Mouse (Mus musculus): ENCODE data around the gene Lrrc29. TPM values are rescaled to one million over a fixed set of nuclear protein-coding genes. Genes with fewer than 3 reads are reported as not detected.

The Lrrc29 gene
- 1.4 TPM in 2 replicates for polyA plus RNA-seq (2016; fragmentation: Nextera tagmentation; extraction: Ambion mirVana)

GRCm38 (mm10) chr8:105326141-105326672 lies at the start of gene Lrrc29, which contains the start of gene Tmem208:
Gene Lrrc29, minus strand, starts transcription at chr8:105326278.
Gene Tmem208, plus strand, starts transcription at chr8:105326354.
- no peaks in the 10 kb centered on the region for H3K27me3 ChIP-seq (ENCODE audit: low read depth, poor library complexity, severe bottlenecking)
- peaks cover 51% of the 10 kb centered on the region for H3K36me3 ChIP-seq
- WGBS: under 1% methylated on average over 36 of the region's 36 CpGs
- peak within 1 kb of the TSS; percentile 84 for H3K27ac ChIP-seq
- peak; percentile 97 for DNase-seq (ENCODE audit: low spot score)
- H3K4me3 ChIP-seq: peak within 1 kb of the TSS; percentile 75
- H3K4me1 ChIP-seq: peaks cover 18% of the 10 kb centered on the region
- H3K9me3 ChIP-seq (replicated peaks): no peaks in the 10 kb centered on the region

GRCm38 (mm10) chr8:105374513-105374966 lies 48.5 kb upstream of the Lrrc29 start:
- Histone ChIP-seq H3K36me3 (peaks cover 3% of the 10 kb centered on the region; the same call in 1 of the 2 replicates), H3K27me3 (ENCODE audit: low read depth, poor library complexity, severe bottlenecking) (0 out of 2 replicates have a peak, but pooled peaks cover 3% of the 10 kb centered on the region)

DNA sequence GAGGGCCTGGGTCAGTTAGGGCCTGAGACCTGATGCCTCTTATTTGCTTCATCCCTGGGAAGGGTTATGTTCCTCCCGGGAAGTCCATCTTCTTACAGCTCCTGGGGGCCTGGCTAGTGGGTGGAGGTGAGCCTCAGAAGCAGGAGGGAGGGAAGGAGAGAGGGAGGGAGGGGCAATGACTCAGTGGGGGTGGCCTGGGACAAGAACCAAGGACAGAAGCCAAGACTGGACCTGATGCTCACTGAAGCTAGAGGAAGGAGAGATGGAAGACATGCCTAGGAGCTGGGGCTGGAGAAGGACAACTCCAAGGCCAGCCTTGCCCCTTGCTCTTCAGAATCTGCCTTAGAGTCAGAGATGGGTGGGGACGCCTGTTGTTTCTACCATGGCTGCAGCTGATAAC lies 47.0 kb upstream of the Lrrc29 start, which contains the start of gene Plekhg4:
Gene Plekhg4 (plus strand): TSS at position 243 of the 400 bp plus-strand sequence.
- Histone ChIP-seq H3K27ac (peak within 1 kb of the TSS; percentile 4; the same call in 1 of the 2 replicates), H3K4me1 (peaks cover 16% of the 10 kb centered on the region), H3K9me3 (replicated peaks) (no peaks in the 10 kb centered on the region), H3K27me3 (ENCODE audit: low read depth, poor library complexity, severe bottlenecking) (0 out of 2 replicates have a peak, but pooled peaks cover 3% of the 10 kb centered on the region), H3K4me3 (peak within 1 kb of the TSS; percentile 38), H3K36me3 (peaks cover 14% of the 10 kb centered on the region)
- no peak for DNase-seq (ENCODE audit: low spot score)
- WGBS: 71% methylated on average over 2 of the region's 2 CpGs

More at GRCm38 (mm10) chr8:105374513-105374966, 48.5 kb upstream of the Lrrc29 start:
- Histone ChIP-seq H3K4me3 (peak overlapping the region; percentile 38), H3K4me1 (peaks cover 18% of the 10 kb centered on the region), H3K9me3 (replicated peaks) (no peaks in the 10 kb centered on the region), H3K27ac (0 out of 2 replicates have a peak overlapping the region, but pooled peaks have one; percentile 27)
- WGBS: 28% methylated on average over 33 of the region's 33 CpGs
- DNase-seq (ENCODE audit: low spot score): peak; percentile 64

- H3K27me3 ChIP-seq (ENCODE audit: low read depth, poor library complexity, severe bottlenecking): 0 out of 2 replicates have a peak, but pooled peaks cover 3% of the 10 kb centered on the region
- whole genome bisulfite sequencing: 80% methylated on average over 9 of the region's 9 CpGs
- H3K27ac ChIP-seq: peak overlapping the region; percentile 4; the same call in 1 of the 2 replicates
- H3K36me3 ChIP-seq: peaks cover 19% of the 10 kb centered on the region
- H3K4me1 ChIP-seq: peaks cover 16% of the 10 kb centered on the region
- no peak overlapping the region for H3K4me3 ChIP-seq
- no peak for DNase-seq (ENCODE audit: low spot score)
- H3K9me3 ChIP-seq (replicated peaks): no peaks in the 10 kb centered on the region
These were observed 46.4 kb upstream of the Lrrc29 start for GRCm38 (mm10) chr8:105372473-105372872.

- no peak overlapping the region for H3K4me3 ChIP-seq
- H3K9me3 ChIP-seq (replicated peaks): no peaks in the 10 kb centered on the region
- no peaks in the 10 kb centered on the region for H3K27me3 ChIP-seq (ENCODE audit: low read depth, poor library complexity, severe bottlenecking)
- 0 out of 2 replicates have a peak, but pooled peaks cover 4% of the 10 kb centered on the region for H3K4me1 ChIP-seq
- H3K27ac ChIP-seq: no peak overlapping the region
- WGBS: 82% methylated on average over 2 of the region's 2 CpGs
- peaks cover 70% of the 10 kb centered on the region for H3K36me3 ChIP-seq
- DNase-seq (ENCODE audit: low spot score): no peak
These were observed 41.0 kb upstream of the Lrrc29 start for GRCm38 (mm10) chr8:105367107-105367506.

DNA sequence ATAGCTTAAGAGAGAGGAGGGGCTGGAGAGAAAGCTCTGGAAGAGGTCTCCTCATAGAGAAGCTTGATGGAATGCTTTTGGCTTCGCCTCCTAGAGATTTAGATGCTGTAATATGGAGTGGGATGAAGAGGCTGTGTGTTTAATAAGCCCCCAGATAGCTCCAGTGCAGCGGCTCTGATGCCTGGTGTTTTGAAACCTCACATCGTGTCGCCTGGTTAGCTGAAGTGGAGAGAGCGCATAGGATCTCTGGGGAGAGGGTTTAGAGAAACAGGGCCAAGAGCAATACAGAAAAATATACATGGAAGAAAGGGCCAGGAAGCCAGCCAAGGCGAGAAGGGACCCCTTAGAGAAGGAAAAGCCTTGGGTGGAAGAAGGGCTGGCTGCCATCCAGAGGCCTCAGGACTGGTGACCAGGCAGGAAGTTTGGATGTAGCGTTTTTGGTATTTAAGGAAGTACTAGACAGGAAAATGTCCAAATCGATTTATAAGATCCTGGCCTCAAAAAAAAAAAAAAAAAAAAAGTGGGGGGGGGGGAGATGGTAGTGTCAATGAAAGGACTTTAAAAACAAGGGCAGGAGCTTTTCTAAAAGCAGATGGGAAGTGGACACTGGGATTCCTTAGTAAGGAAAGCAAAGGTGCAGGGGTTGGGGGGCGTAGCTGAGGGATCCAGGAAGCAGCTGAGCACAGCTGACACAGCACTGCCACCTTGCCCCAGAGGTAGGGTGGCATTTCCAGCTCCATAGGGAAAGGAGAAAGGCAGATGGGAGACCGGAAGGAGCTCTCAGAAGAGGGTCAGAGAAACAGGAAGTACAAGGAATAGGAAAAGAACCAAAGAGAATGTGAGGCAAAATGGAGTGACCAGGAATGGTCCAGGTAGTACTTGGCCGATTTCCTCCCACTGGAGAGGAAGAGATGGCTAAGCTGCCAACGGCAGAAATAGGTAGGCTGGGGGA lies 35.9 kb upstream of the Lrrc29 start:
- WGBS: 88% methylated on average over 12 of the region's 12 CpGs
- DNase-seq (ENCODE audit: low spot score): no peak
- peaks cover 20% of the 10 kb centered on the region for H3K4me1 ChIP-seq
- no peak overlapping the region for H3K27ac ChIP-seq
- H3K4me3 ChIP-seq: no peak overlapping the region
- peaks cover 71% of the 10 kb centered on the region for H3K36me3 ChIP-seq
- H3K9me3 ChIP-seq (replicated peaks): no peaks in the 10 kb centered on the region
- H3K27me3 ChIP-seq (ENCODE audit: low read depth, poor library complexity, severe bottlenecking): no peaks in the 10 kb centered on the region

- Histone ChIP-seq H3K4me1 (peaks cover 38% of the 10 kb centered on the region), H3K36me3 (peaks cover 69% of the 10 kb centered on the region), H3K9me3 (replicated peaks) (no peaks in the 10 kb centered on the region), H3K27ac (0 out of 2 replicates have a peak overlapping the region, but pooled peaks have one; percentile 7), H3K4me3 (no peak overlapping the region), H3K27me3 (ENCODE audit: low read depth, poor library complexity, severe bottlenecking) (no peaks in the 10 kb centered on the region)
- WGBS: 52% methylated on average over 4 of the region's 4 CpGs
- no peak for DNase-seq (ENCODE audit: low spot score)
These were observed 33.6 kb upstream of the Lrrc29 start for GRCm38 (mm10) chr8:105359646-105360045.

DNA sequence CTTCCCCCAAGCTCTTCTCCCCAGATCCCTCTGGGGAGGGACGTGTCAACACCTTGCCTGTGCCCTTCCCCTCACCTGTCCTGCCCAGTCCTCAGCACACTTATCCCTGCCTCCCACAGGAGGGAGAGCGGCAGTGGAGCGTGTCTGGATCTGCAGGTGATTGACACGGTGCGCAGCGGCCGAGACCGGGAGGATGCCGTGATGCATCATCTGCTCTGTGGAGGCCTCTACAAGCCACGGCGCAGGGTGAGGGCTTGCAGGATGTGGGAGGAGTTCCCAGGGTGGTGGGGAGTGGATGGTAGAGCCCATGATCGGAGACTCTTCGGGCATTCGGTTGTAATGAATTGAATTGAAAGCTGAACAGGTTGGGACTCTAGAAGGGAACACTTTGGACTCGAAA lies 33.1 kb upstream of the Lrrc29 start:
- no peaks in the 10 kb centered on the region for H3K27me3 ChIP-seq (ENCODE audit: low read depth, poor library complexity, severe bottlenecking)
- peaks cover 65% of the 10 kb centered on the region for H3K36me3 ChIP-seq
- H3K4me3 ChIP-seq: no peak overlapping the region
- no peak for DNase-seq (ENCODE audit: low spot score)
- 0 out of 2 replicates have a peak overlapping the region, but pooled peaks have one; percentile 7 for H3K27ac ChIP-seq
- 77% methylated on average over 15 of the region's 15 CpGs for WGBS
- H3K4me1 ChIP-seq: peaks cover 42% of the 10 kb centered on the region
- no peaks in the 10 kb centered on the region for H3K9me3 ChIP-seq (replicated peaks)

- Histone ChIP-seq H3K4me1 (peaks cover 46% of the 10 kb centered on the region), H3K9me3 (replicated peaks) (no peaks in the 10 kb centered on the region), H3K27me3 (ENCODE audit: low read depth, poor library complexity, severe bottlenecking) (no peaks in the 10 kb centered on the region), H3K27ac (no peak overlapping the region), H3K4me3 (no peak overlapping the region), H3K36me3 (peaks cover 48% of the 10 kb centered on the region)
- no peak for DNase-seq (ENCODE audit: low spot score)
- WGBS: 88% methylated on average over 14 of the region's 14 CpGs
These were observed 30.6 kb upstream of the Lrrc29 start for GRCm38 (mm10) chr8:105356681-105357080.

DNA sequence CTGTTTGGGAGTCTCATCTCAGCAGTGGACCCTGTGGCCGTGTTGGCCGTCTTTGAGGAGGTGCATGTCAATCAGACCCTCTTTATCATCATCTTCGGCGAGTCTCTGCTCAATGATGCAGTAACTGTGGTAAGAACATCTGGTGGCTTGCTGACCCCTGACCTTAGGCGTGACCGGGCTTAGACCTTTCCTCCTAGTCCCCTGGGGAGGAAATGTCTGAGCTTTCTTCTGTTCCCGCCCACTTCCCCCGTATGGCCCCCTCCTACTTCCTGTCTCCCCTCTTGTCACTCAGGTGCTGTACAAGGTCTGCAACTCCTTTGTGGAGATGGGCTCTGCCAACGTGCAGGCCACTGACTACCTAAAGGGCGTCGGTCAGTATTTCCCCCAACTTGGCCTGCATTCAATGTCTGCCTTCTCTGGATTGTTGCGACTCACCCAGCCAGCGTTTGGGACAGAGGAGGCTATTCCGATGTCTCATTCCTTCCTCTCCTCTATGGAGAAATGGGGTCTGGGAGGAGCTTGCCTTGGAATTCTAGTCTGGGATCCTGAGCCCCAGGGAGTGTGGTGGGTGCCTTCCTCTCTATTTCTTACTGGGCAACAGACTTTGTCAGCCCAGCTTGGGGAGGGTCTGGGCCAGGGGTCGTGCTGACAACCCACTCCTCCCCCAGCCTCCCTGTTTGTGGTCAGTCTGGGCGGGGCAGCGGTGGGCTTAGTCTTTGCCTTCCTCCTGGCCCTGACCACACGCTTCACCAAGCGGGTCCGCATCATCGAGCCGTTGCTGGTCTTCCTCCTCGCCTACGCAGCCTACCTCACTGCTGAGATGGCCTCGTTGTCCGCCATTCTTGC lies 29.3 kb upstream of the Lrrc29 start:
- Histone ChIP-seq H3K4me3 (peak overlapping the region; percentile 10; the same call in 1 of the 2 replicates), H3K36me3 (peaks cover 45% of the 10 kb centered on the region), H3K9me3 (replicated peaks) (no peaks in the 10 kb centered on the region), H3K27ac (peak overlapping the region; percentile 61), H3K27me3 (ENCODE audit: low read depth, poor library complexity, severe bottlenecking) (0 out of 2 replicates have a peak, but pooled peaks cover 2% of the 10 kb centered on the region), H3K4me1 (peaks cover 48% of the 10 kb centered on the region)
- DNase-seq (ENCODE audit: low spot score): no peak
- 62% methylated on average over 26 of the region's 26 CpGs for WGBS

DNA sequence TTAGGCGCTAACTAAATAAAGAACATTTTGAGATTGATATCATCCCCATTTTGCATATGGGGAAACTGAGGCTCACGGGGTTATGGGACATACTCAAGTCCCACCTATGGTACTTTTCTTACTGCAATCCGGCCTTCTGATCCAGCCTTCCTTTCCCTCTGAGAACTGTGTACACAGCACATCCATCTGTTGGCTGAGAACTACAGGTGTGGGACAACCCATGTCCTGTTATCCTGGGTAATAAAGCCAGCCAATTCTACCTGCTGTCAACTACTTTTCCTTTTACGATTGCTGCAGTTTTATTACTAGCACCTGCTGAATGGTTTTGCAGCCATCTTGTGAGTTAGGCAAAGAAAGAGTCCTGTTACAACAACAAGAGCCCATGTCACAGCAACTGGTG lies 28.5 kb upstream of the Lrrc29 start:
- no peak overlapping the region for H3K4me3 ChIP-seq

More for the DNA sequence above, 28.5 kb upstream of the Lrrc29 start:
- WGBS: 82% methylated on average over 4 of the region's 4 CpGs
- Histone ChIP-seq H3K4me1 (peaks cover 53% of the 10 kb centered on the region), H3K9me3 (replicated peaks) (no peaks in the 10 kb centered on the region), H3K27me3 (ENCODE audit: low read depth, poor library complexity, severe bottlenecking) (0 out of 2 replicates have a peak, but pooled peaks cover 6% of the 10 kb centered on the region), H3K36me3 (peaks cover 45% of the 10 kb centered on the region), H3K27ac (peak overlapping the region; percentile 61; the same call in 1 of the 2 replicates)
- DNase-seq (ENCODE audit: low spot score): no peak

Data from limb, embryonic 10.5 days (tissue).